Mouse (Mus musculus) kidney, postnatal 25 days (tissue): ENCODE measurements around the gene Myh6.
"Not testable (repeated sequence)": the region's sequence is repeated elsewhere in the genome, so short reads cannot be mapped to it uniquely, and the experiment has no call there.

ENCODE experiments used
- DNase-seq, 2 experiments: peaks; one replicate each; pipeline ENCODE4 v3.0.0; 2021; ENCODE audit warnings: mixed read lengths in 2 of 2

Gene Myh6

GRCm38 (mm10) chr14:54994136-54994868, 27.6 kb upstream of the Myh6 start, which contains the start of gene Myh7:
TSS of gene Myh7 (minus strand) at chr14:54994626.
- no peak for DNase-seq

DNA sequence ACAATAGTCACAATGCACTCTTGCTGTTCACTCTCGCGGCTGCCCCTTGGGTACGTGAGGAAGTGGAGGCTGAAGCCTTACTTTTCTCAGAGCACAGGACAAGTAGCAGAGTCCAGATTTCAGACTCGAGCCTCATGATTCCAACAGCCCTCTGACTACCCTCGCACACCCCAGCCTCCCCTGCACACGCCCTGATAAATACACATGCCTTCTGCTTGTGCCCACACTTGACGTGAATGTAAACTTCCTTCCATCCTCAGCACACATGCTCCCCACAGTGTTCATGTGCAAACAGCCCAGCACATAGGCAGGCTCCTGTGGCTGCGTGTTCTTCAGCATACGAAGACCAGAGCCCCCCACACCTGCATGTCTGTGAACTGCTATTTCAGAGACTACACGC, 26.9 kb upstream of the Myh6 start:
- DNase-seq: no peak

- no peak for DNase-seq
Observed at GRCm38 (mm10) chr14:54992196-54992595, 25.5 kb upstream of the Myh6 start.

- DNase-seq: no peak
Observed at GRCm38 (mm10) chr14:54989886-54990441, 23.2 kb upstream of the Myh6 start.

DNA sequence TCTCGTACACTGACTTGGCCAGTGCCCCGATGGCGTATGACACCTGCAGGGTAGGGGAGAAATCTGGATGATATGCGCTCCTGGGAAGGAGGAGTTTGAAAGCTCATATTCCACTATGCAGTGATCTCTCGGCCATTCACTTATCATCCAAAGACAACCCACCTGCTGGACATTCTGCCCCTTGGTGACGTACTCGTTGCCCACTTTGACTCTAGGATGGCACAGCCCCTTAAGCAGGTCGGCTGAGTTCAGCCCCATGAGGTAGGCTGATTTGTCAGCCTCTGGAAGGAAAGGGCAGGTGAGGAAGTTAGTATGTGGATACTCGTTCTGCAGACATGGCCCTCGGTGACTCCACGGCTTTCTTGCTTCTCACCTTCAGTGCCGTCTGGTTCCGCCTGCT, 22.2 kb upstream of the Myh6 start:
- no peak for DNase-seq

GRCm38 (mm10) chr14:54988350-54988874, 21.7 kb upstream of the Myh6 start:
- not testable (repeated sequence) for DNase-seq

- no peak for DNase-seq
Observed at GRCm38 (mm10) chr14:54981934-54982333, 15.2 kb upstream of the Myh6 start.

GRCm38 (mm10) chr14:54978664-54979063, 11.9 kb upstream of the Myh6 start:
- DNase-seq: no peak

DNA sequence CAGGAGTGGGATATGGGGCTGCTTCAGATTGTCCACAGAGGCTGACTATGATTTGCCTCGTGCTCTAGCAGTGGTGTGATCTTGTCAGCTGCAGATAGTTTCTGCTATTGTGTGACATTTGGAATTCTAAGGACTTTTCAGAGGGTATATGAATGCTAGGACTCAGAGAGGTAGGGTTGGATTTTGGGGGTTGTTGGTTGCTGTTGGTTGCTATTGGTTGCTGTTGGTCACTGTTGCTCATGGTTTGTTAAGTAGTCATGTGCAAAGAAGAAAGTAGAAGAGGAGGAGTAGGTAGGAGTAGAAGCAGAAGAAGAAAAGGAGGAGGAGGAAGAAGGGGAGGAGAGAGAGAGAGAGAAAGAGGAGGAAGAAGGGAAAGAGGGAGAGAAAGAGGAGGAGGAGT, 9.9 kb upstream of the Myh6 start, which contains the start of gene Gm17428:
Gene Gm17428, plus strand, starts transcription at position 301 of the 400 bp plus-strand sequence.
- no peak for DNase-seq

GRCm38 (mm10) chr14:54974068-54974791, 7.5 kb upstream of the Myh6 start:
- no peak for DNase-seq

DNA sequence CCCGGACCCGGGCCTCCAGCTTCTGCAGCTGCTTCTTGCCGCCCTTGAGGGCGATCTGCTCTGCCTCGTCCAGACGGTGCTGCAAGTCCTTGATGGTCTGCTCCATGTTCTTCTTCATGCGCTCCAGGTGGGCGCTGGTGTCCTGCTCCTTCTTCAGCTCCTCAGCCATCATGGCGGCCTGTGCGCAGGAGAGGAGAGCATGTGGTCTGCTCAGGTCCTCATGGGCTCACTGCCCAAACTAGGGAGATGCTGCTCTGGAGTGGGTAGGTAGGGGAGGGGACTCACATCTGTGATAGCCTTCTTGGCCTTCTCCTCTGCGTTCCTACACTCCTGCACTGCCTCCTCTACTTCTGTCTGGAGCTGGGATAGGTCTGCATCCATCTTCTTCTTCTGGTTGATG, 6.1 kb upstream of the Myh6 start:
- not testable (repeated sequence) for DNase-seq

DNA sequence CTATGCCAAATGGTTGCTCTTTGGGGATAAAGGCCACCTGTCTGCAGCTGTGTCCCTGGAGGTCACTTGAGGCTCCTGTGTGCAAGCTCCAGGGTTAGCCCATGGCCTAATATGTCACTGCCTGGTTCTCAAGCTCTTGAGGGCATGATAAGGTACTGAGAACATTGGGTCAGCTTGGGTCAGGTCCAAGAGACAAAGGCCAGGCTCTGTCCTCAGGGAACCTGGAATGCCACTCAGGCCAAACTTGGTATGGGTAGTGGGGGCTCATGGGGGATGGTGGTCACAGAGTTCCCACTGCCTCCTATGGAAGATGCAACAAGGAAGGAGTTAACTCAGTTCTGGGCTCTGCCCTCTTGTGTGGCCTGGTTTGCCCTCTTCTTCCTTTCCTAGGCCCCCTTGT, 1.6 kb upstream of the Myh6 start:
- no peak for DNase-seq

GRCm38 (mm10) chr14:54967874-54968273, 1.1 kb upstream of the Myh6 start:
- no peak for DNase-seq

DNA sequence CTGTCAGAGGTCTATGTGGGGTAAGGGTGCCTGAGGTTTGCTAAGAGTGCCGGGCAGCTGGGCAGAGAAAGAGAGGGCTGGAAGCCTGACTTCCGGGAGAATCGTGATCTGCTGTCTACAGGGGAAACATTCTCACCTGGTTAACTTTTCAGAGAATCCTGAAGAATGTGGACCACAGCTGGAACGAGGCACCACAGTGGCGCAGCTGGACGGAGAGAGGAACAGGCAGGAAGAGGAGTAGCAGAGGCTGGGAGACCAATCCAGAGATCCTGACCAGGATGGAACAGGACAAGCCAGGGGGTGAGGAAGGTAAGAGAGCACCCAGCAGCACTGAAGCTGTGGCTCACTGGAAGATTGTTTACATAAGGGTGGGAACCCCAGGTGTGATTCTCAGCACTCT, 1.1 kb downstream of the Myh6 start:
- DNase-seq: no peak

GRCm38 (mm10) chr14:54965044-54965443, 1.7 kb downstream of the Myh6 start:
- no peak for DNase-seq

GRCm38 (mm10) chr14:54963727-54964126, 3.0 kb downstream of the Myh6 start:
- no peak for DNase-seq

DNA sequence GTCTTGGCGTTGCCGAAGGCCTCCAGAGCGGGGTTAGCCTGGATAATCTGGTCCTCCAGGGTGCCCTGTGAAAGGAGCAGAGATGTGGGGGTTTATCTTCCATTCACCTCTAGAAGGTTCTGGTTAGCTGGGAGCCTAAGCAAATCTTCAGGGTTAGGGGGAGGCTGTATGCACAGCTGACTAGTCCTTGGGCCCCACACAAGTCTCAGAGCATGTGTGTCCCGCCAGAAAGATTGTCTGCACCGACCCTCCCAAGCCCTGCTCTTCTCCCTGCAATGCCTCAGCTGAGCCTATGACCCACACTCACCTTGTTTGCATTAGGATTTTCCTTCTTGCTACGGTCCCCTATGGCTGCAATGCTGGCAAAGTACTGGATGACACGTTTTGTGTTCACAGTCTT, 4.0 kb downstream of the Myh6 start:
- no peak for DNase-seq

DNA sequence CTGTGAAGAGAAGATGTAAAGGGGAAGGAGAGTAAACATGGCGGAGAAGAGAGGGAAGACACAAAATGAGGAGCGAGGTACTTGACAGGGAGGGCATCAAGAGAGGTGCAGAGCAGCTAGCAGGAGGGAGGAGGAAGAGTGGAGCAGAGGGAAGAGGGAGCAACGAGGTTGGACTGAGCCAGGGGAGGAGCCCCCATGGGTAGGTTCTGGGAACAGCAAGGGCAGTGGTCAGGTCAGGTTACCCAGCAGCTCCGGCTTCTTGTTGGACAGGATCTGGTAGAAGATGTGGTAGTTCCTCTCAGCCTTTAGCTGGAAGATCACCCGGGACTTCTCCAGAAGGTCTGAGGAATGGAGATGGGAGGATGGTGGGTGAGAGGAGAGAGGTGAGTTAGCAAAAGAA, 5.2 kb downstream of the Myh6 start:
- no peak for DNase-seq

DNA sequence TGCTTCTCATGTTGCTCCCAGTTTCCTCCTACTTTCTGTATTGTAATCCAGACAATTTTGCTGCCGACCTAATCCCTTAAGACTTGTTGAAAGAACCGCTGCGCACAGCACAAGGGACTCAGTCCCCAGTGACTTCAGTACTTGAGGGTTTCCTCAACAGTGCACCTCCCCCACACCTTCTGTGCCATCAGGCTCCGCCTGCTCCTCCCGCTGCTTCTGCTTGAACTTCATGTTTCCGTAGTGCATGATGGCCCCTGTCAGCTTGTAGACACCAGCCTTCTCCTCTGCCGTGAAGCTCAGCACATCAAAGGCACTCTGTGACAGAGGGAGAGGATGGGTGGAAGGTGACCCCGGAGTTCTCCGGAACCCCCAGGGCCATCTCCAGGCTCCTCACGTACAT, 6.0 kb downstream of the Myh6 start:
- no peak for DNase-seq

DNA sequence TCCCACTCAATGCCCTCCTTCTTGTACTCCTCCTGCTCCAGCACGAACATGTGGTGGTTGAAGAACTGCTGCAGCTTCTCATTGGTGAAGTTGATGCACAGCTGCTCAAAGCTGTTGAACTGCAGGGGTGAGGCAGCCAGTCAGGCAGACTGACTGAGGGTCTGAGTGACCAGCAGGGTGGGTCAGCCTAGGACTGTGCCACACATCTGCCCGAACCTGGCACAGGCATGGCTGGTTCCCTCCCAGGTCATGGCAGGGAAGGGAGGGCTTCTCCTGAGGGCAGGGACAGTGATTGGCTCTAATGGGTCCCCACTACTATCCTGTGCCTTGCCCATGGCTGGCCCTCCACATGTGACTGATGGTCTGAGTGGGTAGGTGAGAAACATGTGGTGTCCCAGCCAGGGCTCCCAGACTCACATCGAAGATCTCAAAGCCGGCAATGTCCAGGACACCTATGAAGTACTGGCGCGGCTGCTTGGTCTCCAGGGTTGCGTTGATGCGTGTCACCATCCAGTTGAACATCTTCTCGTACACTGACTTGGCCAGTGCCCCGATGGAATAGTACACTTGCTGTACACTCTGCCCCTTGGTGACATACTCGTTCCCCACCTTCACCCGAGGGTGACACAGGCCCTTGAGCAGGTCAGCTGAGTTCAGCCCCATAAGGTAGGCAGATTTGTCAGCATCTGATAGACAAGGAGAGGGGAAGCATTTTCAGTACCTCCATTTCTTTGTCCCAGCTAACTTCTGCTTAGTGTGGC, 6.7 kb downstream of the Myh6 start:
- not testable (repeated sequence) for DNase-seq

GRCm38 (mm10) chr14:54959197-54959596, 7.5 kb downstream of the Myh6 start:
- DNase-seq: no peak

DNA sequence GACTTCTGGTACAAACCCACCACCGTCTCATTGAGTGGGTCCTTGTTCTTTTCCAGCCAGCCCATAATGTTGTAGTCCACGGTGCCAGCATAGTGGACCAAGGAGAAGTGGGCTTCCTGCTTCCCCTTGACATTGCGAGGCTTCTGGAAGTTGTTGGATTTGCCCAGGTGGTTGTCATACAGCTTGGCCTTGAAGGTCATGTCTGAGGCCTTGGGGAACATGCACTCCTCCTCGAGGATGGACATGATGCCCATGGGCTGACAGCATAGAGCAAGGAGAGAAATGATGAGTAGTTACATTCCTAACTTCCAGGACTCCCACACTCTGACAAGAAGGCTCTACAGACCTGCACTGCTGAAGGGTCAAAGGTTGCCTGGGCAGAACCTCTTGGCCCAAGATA, 8.2 kb downstream of the Myh6 start:
- DNase-seq: no peak

DNA sequence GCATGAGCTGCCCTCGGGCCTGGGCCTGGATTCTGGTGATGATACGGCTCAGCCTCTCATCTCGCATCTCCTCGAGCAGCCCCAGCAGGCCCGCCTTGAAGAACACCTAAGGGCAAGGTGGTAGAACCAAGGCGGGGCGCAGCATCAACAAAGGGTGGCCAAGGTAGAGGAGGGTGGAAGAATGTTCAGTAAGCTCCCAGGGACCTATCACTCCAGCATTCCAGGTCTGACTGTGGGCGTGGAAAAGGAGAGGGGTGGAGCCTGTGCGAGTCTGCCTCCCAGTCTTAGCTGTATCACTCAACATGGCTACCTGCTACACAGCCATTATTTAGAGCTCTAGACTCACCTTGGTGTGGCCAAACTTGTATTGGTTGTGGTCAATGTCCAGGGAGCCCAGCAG, 10.2 kb downstream of the Myh6 start:
- DNase-seq: no peak
